17 mouse cellular contexts compared by ENCODE assay signal in genomic region chr9:89885701-89886218, GRCm38 (mm10). TPM values are rescaled to one million over a fixed set of nuclear protein-coding genes. Genes with fewer than 3 reads are reported as not detected.
DNase-seq lines count a peak whose midpoint lies in the region; ATAC-seq and TF ChIP-seq lines count a peak whose summit lies in the region.
"Had no signal": no experiment of that assay in that cellular context is flagged by ENCODE, and none has a peak within 500 bp of the region (broad histone marks: within the 10 kb centered on the region; RNA-seq: fewer than 3 reads in every experiment).

No protein-coding gene starts in this region.

- TF ChIP-seq CTCF in left cerebral cortex, adult 2 months (IDR thresholded peaks at IDR 0.05), result peak; percentile 1
- TF ChIP-seq CTCF in thymus, adult 2 months (IDR thresholded peaks at IDR 0.05; ENCODE audit: borderline replicate concordance, control insufficient read depth, extremely low read depth, insufficient read depth, low read length, poor library complexity), result no peak

- H3K36me3 ChIP-seq in thymus, adult 2 months (ENCODE audit: control insufficient read depth, insufficient read depth, low read length), result no peaks in the 10 kb centered on the region
- H3K36me3 ChIP-seq in forebrain, embryonic 12.5 days (replicated peaks), result no peaks in the 10 kb centered on the region
- H3K36me3 ChIP-seq: embryonic facial prominence, embryonic 13.5 days; heart, embryonic 12.5 days; hindbrain, embryonic 15.5 days had no signal

- H3K4me1 ChIP-seq in thymus, adult 2 months (replicated peaks; ENCODE audit: control insufficient read depth, insufficient read depth, low read length), result no peaks in the 10 kb centered on the region
- H3K4me1 ChIP-seq in forebrain, embryonic 12.5 days, result no peaks in the 10 kb centered on the region
- H3K4me1 ChIP-seq: embryonic facial prominence, embryonic 13.5 days; forebrain, embryonic 13.5 days; heart, embryonic 12.5 days; hindbrain, embryonic 15.5 days had no signal

- WGBS in thymus, adult 2 months, result 1% methylated on average over 7 of the region's 7 CpGs
- 43% methylated on average over 7 of the region's 7 CpGs for WGBS in forebrain, embryonic 12.5 days

- intact Hi-C loops in left cerebral cortex, adult 2 months (cut with DNase I), result loop anchor here (5.0 to 10.0 kb wide), 2 partner anchors 43 to 1499 kb away; no protein-coding TSS in a partner anchor
- intact Hi-C loops in left cerebral cortex, postnatal 10 days (cut with DNase I), result no loop called here

- ATAC-seq in forebrain, embryonic 12.5 days (ENCODE audit: low FRiP score), result no peak
- ATAC-seq: forebrain, embryonic 13.5 days had no signal

- DNase-seq in left cerebral cortex, adult 2 months (ENCODE audit: extremely low spot score in 1 of 2, low spot score in 2 of 2), result no peak
- DNase-seq in left cerebral cortex, postnatal 10 days (ENCODE audit: extremely low spot score in 1 of 2, low spot score in 2 of 2), result no peak
- peak; percentile 71 for DNase-seq in cerebellum, adult 11 months
- DNase-seq in cerebellum, postnatal 14 days, result peak; percentile 86 to 91
- DNase-seq in layer of hippocampus, postnatal 10 days (ENCODE audit: low spot score in 2 of 2), result peak; percentile 42 to 47
- no peak for DNase-seq in thymus, adult 2 months
- DNase-seq in heart, adult 8-10 months (ENCODE audit: low spot score), result no peak
- DNase-seq: gastrocnemius, postnatal 14 days; kidney, adult 8-10 months; thymus, postnatal 14 days had no signal

- 0 out of 2 replicates have a peak, but pooled peaks cover 2% of the 10 kb centered on the region for H3K27me3 ChIP-seq in thymus, adult 2 months (ENCODE audit: control insufficient read depth, insufficient read depth, low read length)
- H3K27me3 ChIP-seq in forebrain, embryonic 12.5 days, result peaks cover 51% of the 10 kb centered on the region

- no peak overlapping the region for H3K4me3 ChIP-seq in left cerebral cortex, adult 2 months
- H3K4me3 ChIP-seq in thymus, adult 2 months (ENCODE audit: control insufficient read depth, insufficient read depth, low read length), result no peak overlapping the region
- no peak overlapping the region for H3K4me3 ChIP-seq in forebrain, embryonic 12.5 days (replicated peaks)
- H3K4me3 ChIP-seq: embryonic facial prominence, embryonic 13.5 days; forebrain, embryonic 13.5 days; heart, embryonic 12.5 days; hindbrain, embryonic 15.5 days had no signal

- no peak overlapping the region for H3K27ac ChIP-seq in left cerebral cortex, adult 2 months
- no peak overlapping the region for H3K27ac ChIP-seq in thymus, adult 2 months (ENCODE audit: control insufficient read depth, insufficient read depth, low read length)
- no peak overlapping the region for H3K27ac ChIP-seq in forebrain, embryonic 12.5 days
- H3K27ac ChIP-seq: embryonic facial prominence, embryonic 13.5 days; forebrain, embryonic 13.5 days; hindbrain, embryonic 15.5 days had no signal

- TF ChIP-seq POLR2A in thymus, adult 2 months (IDR thresholded peaks at IDR 0.05; ENCODE audit: control insufficient read depth, extremely low read depth, insufficient read depth, low read length, poor library complexity), result no peak

- H3K4me2 ChIP-seq in forebrain, embryonic 12.5 days, result no peak overlapping the region
- H3K4me2 ChIP-seq: embryonic facial prominence, embryonic 13.5 days; forebrain, embryonic 13.5 days; heart, embryonic 12.5 days; hindbrain, embryonic 15.5 days; liver, embryonic 11.5 days had no signal

- H3K9ac ChIP-seq in forebrain, embryonic 12.5 days, result no peak overlapping the region
- H3K9ac ChIP-seq: embryonic facial prominence, embryonic 13.5 days; forebrain, embryonic 13.5 days; heart, embryonic 12.5 days; hindbrain, embryonic 15.5 days had no signal

- no peaks in the 10 kb centered on the region for H3K9me3 ChIP-seq in forebrain, embryonic 12.5 days
- H3K9me3 ChIP-seq: forebrain, embryonic 13.5 days; hindbrain, embryonic 15.5 days had no signal

RNA-seq across cellular contexts. Expression of gene Rasgrf1, which starts 23.9 kb away (rescaled TPM):
- 100 to 1,000 TPM; 273 to 297 TPM for total RNA-seq in left cerebral cortex, adult 2 months (2021)
- total RNA-seq in left cerebral cortex, postnatal 10 days (2021), result 100 to 1,000 TPM; 104 to 112 TPM
- 100 to 1,000 TPM; 153 to 156 TPM for total RNA-seq in layer of hippocampus, postnatal 10 days (2021)
- polyA plus RNA-seq in thymus, adult 2 months (2012; rRNA removed), result 0.11 and 0.22 TPM in 2 replicates
- total RNA-seq in heart, adult 8-10 months (2022), result under 1 TPM; 0.11 to 0.31 (median 0.16) TPM
- 0.18 and 0.24 TPM in 2 replicates for polyA plus RNA-seq in forebrain, embryonic 12.5 days (2016; fragmentation: Nextera tagmentation; extraction: Ambion mirVana)
- total RNA-seq: neutrophil, adult 5-6 weeks had no signal
- polyA plus RNA-seq: liver, embryonic 11.5 days had no signal

Comparison
In these comparisons a context has a peak if more than half of its experiments do, and no peak if none do; other contexts are left out.
1. DNase-seq: peak in cerebellum, adult 11 months (single experiment), cerebellum, postnatal 14 days (2 of 2) and layer of hippocampus, postnatal 10 days (2 of 2); none in left cerebral cortex, adult 2 months (0 of 2), left cerebral cortex, postnatal 10 days (0 of 2), thymus, adult 2 months (single experiment) and heart, adult 8-10 months (single experiment).
2. RNA of gene Rasgrf1, which starts 23.9 kb away (total RNA-seq): 273 to 297 TPM in left cerebral cortex, adult 2 months, 153 to 156 TPM in layer of hippocampus, postnatal 10 days and 104 to 112 TPM in left cerebral cortex, postnatal 10 days; 0.11 to 0.31 TPM in heart, adult 8-10 months; every median in the first group is over 10 times any median in the second.